Mouse (Mus musculus) hindbrain, embryonic 11.5 days (tissue): ENCODE measurements around the gene Irak4. TPM values are rescaled to one million over a fixed set of nuclear protein-coding genes. Genes with fewer than 3 reads are reported as not detected.

ENCODE experiments used
- ATAC-seq: fragments of 200-750 bp; cut with Nextera tagmentation; 2 replicates; pipeline ENCODE4 v1.8.0; 2017; ENCODE audit warnings: mild to moderate bottlenecking, moderate TSS enrichment, moderate library complexity; ENCODE audit not compliant: low FRiP score
- DNase-seq: peaks from one replicate; pipeline ENCODE4 v3.0.0-alpha.2; 2015; ENCODE audit warnings: low spot score
- H3K27ac ChIP-seq: fragments of 300-500 bp; sonication (generic); 2 replicates; pipeline ENCODE4 v1.5.1; 2014; ENCODE audit warnings: mild to moderate bottlenecking, low read depth, low read length
- H3K27me3 ChIP-seq: fragments of 300-500 bp; sonication (generic); 2 replicates; pipeline ENCODE4 v1.6.1; 2014; ENCODE audit warnings: mild to moderate bottlenecking, low read length, moderate library complexity, mixed read lengths; ENCODE audit not compliant: control insufficient read depth, insufficient read depth
- H3K36me3 ChIP-seq: fragments of 300-500 bp; sonication (generic); 2 replicates; pipeline ENCODE4 v1.6.1; 2014; ENCODE audit warnings: mild to moderate bottlenecking, low read length, moderate library complexity, mixed read lengths; ENCODE audit not compliant: control insufficient read depth, insufficient read depth
- H3K4me1 ChIP-seq: fragments of 300-500 bp; sonication (generic); replicated peaks from 2 replicates; pipeline ENCODE4 v1.6.1; 2014; ENCODE audit warnings: low read length, mixed read lengths; ENCODE audit not compliant: control insufficient read depth, insufficient read depth
- H3K4me2 ChIP-seq: fragments of 300-500 bp; sonication (generic); replicated peaks from 2 replicates; pipeline ENCODE4 v1.6.1; 2014; ENCODE audit warnings: mild to moderate bottlenecking, low read depth, low read length
- H3K4me3 ChIP-seq: fragments of 300-500 bp; sonication (generic); 2 replicates; pipeline ENCODE4 v1.5.1; 2014; ENCODE audit warnings: low read depth, low read length
- H3K9ac ChIP-seq: fragments of 300-500 bp; sonication (generic); 2 replicates; pipeline ENCODE4 v1.6.1; 2014; ENCODE audit warnings: low read depth, low read length
- H3K9me3 ChIP-seq: fragments of 300-500 bp; sonication (generic); 2 replicates; pipeline ENCODE4 v1.6.1; 2016; ENCODE audit warnings: low read length; ENCODE audit not compliant: control insufficient read depth
- WGBS: fragments of 180-500 bp; shearing (Covaris S2); extraction: QIAGEN DNeasy Blood & Tissue Kit; methylation state at CpG from one replicate; pipeline ENCODE4 v1.1.7; 2014; 5-methylcytosine and 5-hydroxymethylcytosine counted together
- polyA plus RNA-seq: library from polyadenylated mRNA; unstranded; fragments of >200 nt; fragmentation: Nextera tagmentation; extraction: Ambion mirVana; gene quantifications from 2 replicates; pipeline ENCODE4 v1.2.1, GENCODE M21; 2014

The Irak4 gene
- polyA plus RNA-seq, 1 experiment from 2014 or later, result 3.0 TPM

DNA sequence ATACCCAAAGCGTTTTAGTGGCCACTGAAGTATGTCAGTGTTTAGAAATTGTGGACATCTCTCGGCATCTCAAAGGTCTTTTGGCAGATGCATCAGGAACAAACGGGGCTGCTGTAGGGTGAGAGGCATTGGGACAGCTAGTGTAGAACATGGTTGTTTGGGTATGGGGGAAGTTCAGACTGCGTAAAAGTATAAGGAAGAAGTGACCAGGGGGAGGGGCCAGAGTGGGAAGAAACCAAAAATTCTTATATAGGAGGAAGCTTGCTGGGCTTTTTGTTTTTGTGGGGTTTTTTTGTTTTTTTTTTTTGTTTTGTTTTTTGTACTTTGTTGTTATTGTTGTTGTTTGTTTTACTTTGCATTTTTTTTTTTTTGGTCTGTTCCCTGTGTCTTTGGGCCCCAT is 1.4 kb downstream of the Irak4 start:
- Histone ChIP-seq H3K27me3 (no peaks in the 10 kb centered on the region), H3K4me1 (0 out of 2 replicates have a peak, but pooled peaks cover 2% of the 10 kb centered on the region), H3K4me3 (no peak overlapping the region), H3K27ac (no peak overlapping the region), H3K36me3 (no peaks in the 10 kb centered on the region), H3K9ac (no peak overlapping the region), H3K9me3 (no peaks in the 10 kb centered on the region), H3K4me2 (no peak overlapping the region)
- no peak for ATAC-seq
- DNase-seq, result no peak
- 88% methylated on average over 4 of the region's 4 CpGs for WGBS

DNA sequence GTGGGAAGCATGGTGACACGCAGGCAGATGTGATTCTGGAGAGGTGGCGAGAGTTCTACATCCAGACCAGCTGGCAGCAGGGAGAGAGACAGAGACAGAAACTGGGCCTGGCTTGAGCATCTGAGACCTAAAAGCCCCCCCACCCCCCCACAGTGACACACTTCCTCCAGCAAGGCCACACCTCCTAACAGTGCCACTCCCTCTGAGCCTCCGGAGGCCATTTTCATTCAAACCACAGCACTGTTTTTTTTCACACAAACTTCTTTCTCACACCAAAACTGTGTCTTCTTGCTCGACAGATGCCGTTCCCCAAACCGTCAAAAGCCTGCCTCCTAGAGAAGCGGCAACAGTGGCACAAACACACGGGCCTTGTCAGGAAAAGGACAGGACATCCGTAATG is 10.1 kb downstream of the Irak4 start:
- Histone ChIP-seq H3K27ac (no peak overlapping the region), H3K27me3 (no peaks in the 10 kb centered on the region), H3K9me3 (no peaks in the 10 kb centered on the region), H3K36me3 (no peaks in the 10 kb centered on the region), H3K4me2 (no peak overlapping the region), H3K4me3 (no peak overlapping the region), H3K4me1 (no peaks in the 10 kb centered on the region), H3K9ac (no peak overlapping the region)
- no peak for DNase-seq
- WGBS, result 92% methylated on average over 9 of the region's 9 CpGs
- ATAC-seq, result no peak

DNA sequence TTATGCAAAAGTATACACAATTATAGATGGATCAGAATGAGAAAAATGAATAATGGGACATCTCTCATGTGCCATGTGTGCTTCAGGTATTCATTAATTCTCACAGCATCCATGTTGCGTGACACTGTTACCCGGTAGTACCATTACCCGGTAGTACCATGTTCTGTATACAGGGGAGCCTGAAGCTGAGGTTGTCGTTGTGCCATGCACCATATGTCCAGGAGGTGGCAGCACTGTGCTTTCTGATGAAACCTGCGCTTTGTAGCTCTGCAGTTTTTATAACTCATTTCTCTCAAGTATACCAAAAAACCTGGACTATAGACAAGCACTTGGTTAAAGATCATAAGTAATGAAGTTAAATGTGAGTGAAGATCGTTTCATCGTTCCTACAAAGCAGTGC is 14.0 kb downstream of the Irak4 start:
- WGBS, result 25% methylated on average over 7 of the region's 7 CpGs
- H3K9ac ChIP-seq, result no peak overlapping the region
- 0 out of 2 replicates have a peak, but pooled peaks have one; percentile 43 for ATAC-seq
- H3K4me3 ChIP-seq, result no peak overlapping the region
- no peaks in the 10 kb centered on the region for H3K9me3 ChIP-seq
- no peaks in the 10 kb centered on the region for H3K36me3 ChIP-seq
- peak; percentile 91 for DNase-seq
- H3K4me2 ChIP-seq, result no peak overlapping the region
- H3K27me3 ChIP-seq, result no peaks in the 10 kb centered on the region
- H3K27ac ChIP-seq, result no peak overlapping the region
- no peaks in the 10 kb centered on the region for H3K4me1 ChIP-seq

DNA sequence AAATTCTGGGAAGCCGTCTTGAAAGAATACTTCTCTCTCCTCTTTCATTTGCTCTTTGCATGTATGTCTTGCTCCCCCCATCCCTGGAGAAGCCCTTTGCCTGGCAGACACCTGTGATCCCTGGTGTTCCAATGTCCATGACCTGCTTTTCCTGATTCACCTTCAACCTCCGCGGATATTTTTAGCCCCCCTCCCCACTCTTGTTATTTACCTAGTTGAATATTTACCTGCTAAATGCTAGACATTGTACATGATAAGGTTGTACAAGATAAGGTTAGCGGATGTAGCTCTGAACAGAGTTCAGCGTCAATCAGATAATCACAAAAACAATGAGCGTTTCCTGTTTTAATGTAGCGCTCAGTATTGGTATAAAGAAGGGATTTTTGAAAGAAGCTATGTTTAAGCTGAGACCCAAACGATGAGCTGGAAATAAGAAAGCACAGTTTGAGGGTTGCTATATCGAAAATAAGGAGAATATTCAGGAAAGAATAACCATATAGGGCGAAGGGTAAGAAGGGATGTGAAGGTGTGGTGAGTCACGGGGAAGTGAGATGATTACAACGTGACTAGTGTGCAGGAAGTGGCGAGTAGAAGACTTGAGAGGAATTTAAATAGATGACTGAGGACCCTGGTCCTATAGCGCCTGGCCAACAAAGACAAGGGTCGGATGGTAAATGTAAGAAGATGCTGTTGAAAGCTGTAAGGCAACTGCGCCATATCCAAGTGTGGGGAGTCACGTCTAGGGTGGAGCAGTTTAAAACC is 15.6 kb downstream of the Irak4 start:
- Histone ChIP-seq H3K4me1 (no peaks in the 10 kb centered on the region), H3K27ac (no peak overlapping the region), H3K4me2 (no peak overlapping the region), H3K27me3 (no peaks in the 10 kb centered on the region), H3K36me3 (no peaks in the 10 kb centered on the region), H3K4me3 (no peak overlapping the region), H3K9me3 (no peaks in the 10 kb centered on the region), H3K9ac (no peak overlapping the region)
- ATAC-seq (no peak), DNase-seq (no peak)
- WGBS, result 84% methylated on average over 17 of the region's 17 CpGs

DNA sequence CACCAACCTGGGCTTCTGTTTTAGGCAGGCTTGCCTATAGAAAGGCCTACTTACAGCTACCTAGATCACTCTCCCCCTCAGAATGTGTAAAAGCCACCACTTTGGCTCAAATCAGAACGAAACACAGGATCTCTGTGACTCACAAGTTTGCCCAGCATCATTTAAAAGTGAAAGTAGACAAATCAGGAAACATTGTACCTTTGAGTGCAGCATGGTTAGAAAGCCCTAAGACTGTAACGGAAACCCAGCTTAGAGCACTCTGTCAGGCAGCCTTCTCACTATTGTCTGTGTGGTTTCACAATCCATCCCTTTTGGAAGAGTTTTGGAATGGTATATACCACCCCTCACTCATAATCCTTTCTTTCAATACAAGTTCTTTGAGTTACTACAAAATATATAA is 21.5 kb downstream of the Irak4 start:
- no peak overlapping the region for H3K4me2 ChIP-seq
- DNase-seq, result no peak
- 84% methylated on average over 2 of the region's 2 CpGs for WGBS

DNA sequence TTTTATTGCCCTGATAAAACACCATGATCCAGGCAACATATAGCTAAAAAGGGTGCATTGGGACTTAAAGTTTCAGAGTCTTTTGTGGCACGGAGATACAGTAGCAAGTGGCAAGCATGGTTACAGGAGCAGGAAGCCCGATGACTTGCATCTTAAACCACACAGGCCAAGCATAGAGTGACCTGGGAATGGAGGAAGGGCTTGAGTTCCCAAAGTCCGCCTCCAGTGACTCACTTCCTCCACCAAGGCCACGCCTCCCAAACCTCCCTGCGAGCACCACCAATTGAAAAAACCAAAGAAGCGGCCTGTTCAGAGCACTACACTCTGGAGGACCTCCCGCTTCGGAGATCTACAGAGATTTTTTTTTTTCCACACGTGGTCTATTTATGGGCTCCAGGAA is 22.4 kb downstream of the Irak4 start:
- Histone ChIP-seq H3K4me2 (no peak overlapping the region), H3K9ac (no peak overlapping the region), H3K27me3 (no peaks in the 10 kb centered on the region), H3K36me3 (no peaks in the 10 kb centered on the region), H3K4me3 (no peak overlapping the region), H3K9me3 (no peaks in the 10 kb centered on the region), H3K4me1 (no peaks in the 10 kb centered on the region), H3K27ac (no peak overlapping the region)
- ATAC-seq (no peak), DNase-seq (no peak)
- 79% methylated on average over 9 of the region's 9 CpGs for WGBS

More for the DNA sequence above, 21.5 kb downstream of the Irak4 start:
- no peaks in the 10 kb centered on the region for H3K36me3 ChIP-seq
- no peaks in the 10 kb centered on the region for H3K4me1 ChIP-seq
- H3K27ac ChIP-seq, result no peak overlapping the region
- H3K4me3 ChIP-seq, result no peak overlapping the region
- no peaks in the 10 kb centered on the region for H3K9me3 ChIP-seq
- ATAC-seq, result no peak
- H3K9ac ChIP-seq, result no peak overlapping the region
- no peaks in the 10 kb centered on the region for H3K27me3 ChIP-seq

DNA sequence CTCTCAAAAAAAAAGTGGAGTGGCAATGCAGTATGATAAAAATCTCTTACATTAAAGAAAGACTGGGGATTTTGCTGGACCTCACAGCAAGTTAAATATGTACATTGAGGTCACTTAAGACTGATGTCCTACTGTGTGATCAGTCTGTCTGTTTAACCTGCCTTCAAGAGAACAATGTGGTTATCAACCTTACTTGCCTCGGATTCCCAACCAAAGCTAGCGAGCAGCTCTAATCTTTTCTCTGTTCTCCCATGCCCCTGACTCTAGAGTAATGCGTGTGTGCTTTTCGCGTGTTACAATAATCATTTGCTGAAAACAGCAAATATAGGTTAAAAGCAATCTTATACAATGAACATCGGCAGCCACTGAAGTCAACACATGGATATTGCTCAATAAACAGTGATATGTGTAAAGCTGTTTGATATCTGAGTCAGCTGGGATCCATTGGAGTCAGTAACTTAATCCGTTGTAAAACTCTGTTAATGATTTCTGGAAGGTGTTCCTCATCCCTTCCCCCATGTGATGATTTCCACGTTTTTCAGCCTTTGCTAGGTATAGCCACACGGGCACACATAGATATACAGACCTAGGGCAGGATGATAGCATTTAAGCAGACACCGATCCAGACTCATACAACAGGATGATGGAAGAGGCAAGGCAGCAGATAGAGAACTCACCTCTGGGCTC is 25.2 kb downstream of the Irak4 start:
- H3K27me3 ChIP-seq, result no peaks in the 10 kb centered on the region
- WGBS, result 93% methylated on average over 10 of the region's 10 CpGs
- H3K4me2 ChIP-seq, result no peak overlapping the region
- DNase-seq, result no peak
- no peaks in the 10 kb centered on the region for H3K4me1 ChIP-seq
- H3K36me3 ChIP-seq, result no peaks in the 10 kb centered on the region
- H3K9ac ChIP-seq, result no peak overlapping the region
- no peaks in the 10 kb centered on the region for H3K9me3 ChIP-seq
- no peak for ATAC-seq
- no peak overlapping the region for H3K4me3 ChIP-seq
- no peak overlapping the region for H3K27ac ChIP-seq

DNA sequence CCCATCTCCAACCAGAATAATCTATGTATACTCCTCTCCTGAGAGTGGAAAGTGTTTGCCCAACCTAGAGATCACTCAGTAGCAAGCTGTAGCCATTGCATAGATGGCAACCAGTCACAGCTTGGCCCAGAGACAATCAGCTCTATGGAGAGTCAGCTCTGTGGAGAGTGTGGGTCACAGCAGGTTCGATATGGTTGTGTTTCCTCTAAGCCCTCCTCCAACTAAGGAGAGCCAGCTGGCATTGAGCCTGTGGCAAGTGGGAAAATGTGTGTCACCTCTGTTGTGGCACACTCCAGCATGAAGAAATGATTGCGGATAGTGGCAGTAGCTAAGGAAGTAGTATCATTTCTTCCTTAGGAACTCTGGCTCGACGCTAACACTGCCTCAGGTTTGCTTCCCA is 28.1 kb downstream of the Irak4 start:
- Histone ChIP-seq H3K4me1 (no peaks in the 10 kb centered on the region), H3K4me3 (no peak overlapping the region), H3K9ac (no peak overlapping the region), H3K4me2 (no peak overlapping the region), H3K9me3 (no peaks in the 10 kb centered on the region), H3K27ac (no peak overlapping the region), H3K27me3 (no peaks in the 10 kb centered on the region), H3K36me3 (no peaks in the 10 kb centered on the region)
- DNase-seq, result no peak
- no peak for ATAC-seq
- WGBS, result 87% methylated on average over 4 of the region's 4 CpGs

DNA sequence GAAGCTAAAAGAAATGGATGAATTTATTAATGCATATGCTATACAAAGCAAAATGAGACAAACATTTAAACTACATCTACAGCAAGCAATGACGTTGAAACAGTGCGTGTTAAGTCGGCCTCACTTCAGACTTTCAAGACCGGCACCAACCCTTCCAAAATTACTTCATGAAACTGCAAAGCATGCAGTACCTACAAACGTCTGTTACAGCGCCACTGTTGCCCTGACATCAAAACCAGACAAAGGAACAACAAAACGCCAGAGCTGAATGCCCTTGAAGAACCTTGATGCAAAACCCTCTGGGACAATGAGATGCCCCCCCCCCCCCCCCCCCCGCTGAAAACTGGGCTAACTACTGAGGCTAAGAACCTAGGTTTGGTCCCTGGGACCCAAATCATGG is 29.3 kb downstream of the Irak4 start:
- H3K4me1 ChIP-seq, result no peaks in the 10 kb centered on the region
- H3K36me3 ChIP-seq, result no peaks in the 10 kb centered on the region
- no peaks in the 10 kb centered on the region for H3K27me3 ChIP-seq
- H3K4me2 ChIP-seq, result no peak overlapping the region
- 67% methylated on average over 8 of the region's 8 CpGs for WGBS
- ATAC-seq (no peak), DNase-seq (no peak)
- no peaks in the 10 kb centered on the region for H3K9me3 ChIP-seq
- no peak overlapping the region for H3K9ac ChIP-seq
- no peak overlapping the region for H3K27ac ChIP-seq
- no peak overlapping the region for H3K4me3 ChIP-seq
